Mouse (Mus musculus): ENCODE measurements around the gene Dbp. TPM values are rescaled to one million over a fixed set of nuclear protein-coding genes. Genes with fewer than 3 reads are reported as not detected.
"Not testable (repeated sequence)": the region's sequence is repeated elsewhere in the genome, so short reads cannot be mapped to it uniquely, and the experiment has no call there.

Gene Dbp
- polyA plus RNA-seq (2015; fragmentation: Nextera tagmentation; extraction: Ambion mirVana), result 3.6 and 5.2 TPM in 2 replicates

DNA sequence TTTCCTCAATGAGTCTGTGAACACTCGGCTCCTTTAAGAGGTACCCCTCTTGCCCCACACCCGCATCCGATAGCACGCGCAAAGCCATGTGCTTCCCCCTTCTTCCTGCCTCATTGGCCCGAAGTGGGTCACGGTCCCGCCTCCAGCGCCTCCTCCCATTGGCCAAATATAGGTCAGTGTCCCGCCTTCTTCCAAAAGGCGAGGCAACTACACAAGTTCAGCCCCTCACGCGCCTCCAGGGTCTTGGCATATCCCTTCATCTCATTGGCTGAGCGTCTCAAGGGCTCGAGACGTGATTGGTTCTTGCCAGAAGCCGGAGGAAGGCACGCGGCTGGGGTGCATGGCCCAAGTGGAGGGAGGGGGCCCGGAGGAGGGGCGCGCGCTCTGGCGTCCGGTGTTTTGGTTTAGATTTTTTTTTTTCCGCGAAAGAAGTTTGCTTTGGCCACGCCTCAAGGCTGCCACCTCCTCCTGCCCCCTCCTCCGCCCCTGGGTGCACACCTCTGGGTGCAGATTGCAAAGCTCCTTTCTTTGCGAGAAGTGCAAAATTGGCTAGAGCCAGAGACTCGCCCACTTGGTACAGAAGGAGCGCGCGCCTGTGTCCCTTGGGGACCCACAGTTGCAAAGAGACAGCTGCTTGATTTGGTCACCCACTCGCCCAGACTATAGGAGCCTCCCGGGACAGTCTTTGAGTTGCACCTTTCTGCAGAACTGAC is at the start of gene Dbp:
Dbp (plus strand) TSS at position 359 of the 713 bp plus-strand sequence.
- ATAC-seq (peak; percentile 72), DNase-seq (peak; percentile 94)
- H3K4me1 ChIP-seq (ENCODE audit: insufficient read depth), result peaks cover 59% of the 10 kb centered on the region
- H3K4me3 ChIP-seq (ENCODE audit: low read depth, low read length), result peak within 1 kb of the TSS; percentile 66
- peaks cover 14% of the 10 kb centered on the region for H3K27me3 ChIP-seq (ENCODE audit: insufficient read depth, low read length)
- H3K9me3 ChIP-seq (ENCODE audit: low read length), result no peaks in the 10 kb centered on the region
- WGBS (ENCODE audit: insufficient replicate concordance), result under 1% methylated on average over 36 of the region's 36 CpGs
- TF ChIP-seq EP300 (IDR thresholded peaks at IDR 0.05; ENCODE audit: low read depth), result no peak
- no peak for TF ChIP-seq CTCF (IDR thresholded peaks at IDR 0.05; ENCODE audit: low read depth)
- H3K36me3 ChIP-seq (replicated peaks; ENCODE audit: insufficient read depth, low read length), result 0 out of 2 replicates have a peak, but pooled peaks cover 2% of the 10 kb centered on the region
- H3K27ac ChIP-seq (ENCODE audit: low read depth), result peak within 1 kb of the TSS; percentile 77
- peak within 1 kb of the TSS; percentile 50 for H3K9ac ChIP-seq (replicated peaks)
- H3K4me2 ChIP-seq (ENCODE audit: low read depth, low read length), result peak within 1 kb of the TSS; percentile 99

DNA sequence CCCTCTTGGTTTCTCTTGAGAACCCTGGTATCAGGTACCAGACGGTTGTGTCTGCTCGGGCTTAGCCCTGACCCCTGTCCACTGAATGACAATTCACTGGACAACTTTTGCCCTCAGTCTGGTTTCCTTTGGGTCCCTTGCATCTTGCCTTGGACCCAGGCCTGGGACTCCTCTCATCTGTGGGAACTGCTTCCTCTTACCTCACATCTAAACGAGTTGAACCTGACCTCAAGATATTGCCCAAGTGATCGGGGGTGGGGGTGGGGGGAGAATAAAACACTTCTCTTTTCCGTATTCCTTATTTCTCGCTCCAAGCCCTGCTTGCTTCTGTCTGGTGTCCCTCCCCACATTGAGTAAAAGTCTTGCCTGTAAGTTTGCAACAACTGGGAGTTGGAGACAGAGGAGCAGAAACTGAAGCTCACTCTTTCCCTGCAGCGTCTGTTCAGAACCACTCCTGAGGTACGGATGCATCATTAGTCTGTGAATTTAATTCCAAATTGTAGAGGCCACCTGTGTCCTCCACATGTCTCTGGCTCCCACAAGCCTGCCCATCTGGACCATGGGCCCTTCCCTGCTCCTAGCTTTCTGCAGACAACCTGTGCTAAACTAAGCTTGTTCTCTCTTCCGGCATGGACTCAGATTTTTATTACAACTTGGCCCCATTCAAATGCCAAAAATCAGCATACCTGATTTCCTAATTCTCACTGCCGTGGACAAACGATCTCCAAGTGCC is 44.0 kb upstream of the Dbp start:
- Histone ChIP-seq H3K27ac (ENCODE audit: low read depth) (peak overlapping the region; percentile 51; the same call in 1 of the 2 replicates), H3K4me3 (ENCODE audit: low read depth, low read length) (no peak overlapping the region), H3K4me1 (ENCODE audit: insufficient read depth) (0 out of 2 replicates have a peak, but pooled peaks cover 3% of the 10 kb centered on the region), H3K9me3 (ENCODE audit: low read length) (no peaks in the 10 kb centered on the region), H3K4me2 (ENCODE audit: low read depth, low read length) (no peak overlapping the region), H3K36me3 (replicated peaks; ENCODE audit: insufficient read depth, low read length) (no peaks in the 10 kb centered on the region), H3K9ac (replicated peaks) (no peak overlapping the region), H3K27me3 (ENCODE audit: insufficient read depth, low read length) (no peaks in the 10 kb centered on the region)
- DNase-seq, result peak; percentile 41
- no peak for ATAC-seq
- TF ChIP-seq EP300 (IDR thresholded peaks at IDR 0.05; ENCODE audit: low read depth) (no peak), CTCF (IDR thresholded peaks at IDR 0.05; ENCODE audit: low read depth) (no peak)
- WGBS (ENCODE audit: insufficient replicate concordance), result 56% methylated on average over 11 of the region's 11 CpGs

DNA sequence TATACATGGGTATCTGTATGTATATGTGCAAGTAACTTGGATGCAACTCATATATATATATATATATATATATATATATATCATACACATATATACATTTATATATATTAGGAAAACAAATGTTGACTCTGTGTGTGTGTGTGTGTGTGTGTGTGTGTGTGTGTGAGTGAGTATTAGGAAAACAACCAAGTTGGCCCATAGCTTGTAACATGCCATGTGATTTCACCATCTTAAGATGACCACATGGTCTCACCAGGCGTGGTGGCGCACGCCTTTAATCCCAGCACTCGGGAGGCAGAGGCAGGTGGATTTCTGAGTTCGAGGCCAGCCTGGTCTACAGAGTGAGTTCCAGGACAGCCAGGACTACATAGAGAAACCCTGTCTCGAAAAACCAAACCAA is 43.2 kb upstream of the Dbp start:
- not testable (repeated sequence) for H3K9me3 ChIP-seq (ENCODE audit: low read length); H3K9ac ChIP-seq (replicated peaks); DNase-seq; H3K27ac ChIP-seq (ENCODE audit: low read depth); H3K4me1 ChIP-seq (ENCODE audit: insufficient read depth); H3K4me3 ChIP-seq (ENCODE audit: low read depth, low read length); H3K36me3 ChIP-seq (replicated peaks; ENCODE audit: insufficient read depth, low read length); H3K27me3 ChIP-seq (ENCODE audit: insufficient read depth, low read length); ATAC-seq; H3K4me2 ChIP-seq (ENCODE audit: low read depth, low read length)
- 80% methylated on average over 6 of the region's 6 CpGs for WGBS (ENCODE audit: insufficient replicate concordance)

DNA sequence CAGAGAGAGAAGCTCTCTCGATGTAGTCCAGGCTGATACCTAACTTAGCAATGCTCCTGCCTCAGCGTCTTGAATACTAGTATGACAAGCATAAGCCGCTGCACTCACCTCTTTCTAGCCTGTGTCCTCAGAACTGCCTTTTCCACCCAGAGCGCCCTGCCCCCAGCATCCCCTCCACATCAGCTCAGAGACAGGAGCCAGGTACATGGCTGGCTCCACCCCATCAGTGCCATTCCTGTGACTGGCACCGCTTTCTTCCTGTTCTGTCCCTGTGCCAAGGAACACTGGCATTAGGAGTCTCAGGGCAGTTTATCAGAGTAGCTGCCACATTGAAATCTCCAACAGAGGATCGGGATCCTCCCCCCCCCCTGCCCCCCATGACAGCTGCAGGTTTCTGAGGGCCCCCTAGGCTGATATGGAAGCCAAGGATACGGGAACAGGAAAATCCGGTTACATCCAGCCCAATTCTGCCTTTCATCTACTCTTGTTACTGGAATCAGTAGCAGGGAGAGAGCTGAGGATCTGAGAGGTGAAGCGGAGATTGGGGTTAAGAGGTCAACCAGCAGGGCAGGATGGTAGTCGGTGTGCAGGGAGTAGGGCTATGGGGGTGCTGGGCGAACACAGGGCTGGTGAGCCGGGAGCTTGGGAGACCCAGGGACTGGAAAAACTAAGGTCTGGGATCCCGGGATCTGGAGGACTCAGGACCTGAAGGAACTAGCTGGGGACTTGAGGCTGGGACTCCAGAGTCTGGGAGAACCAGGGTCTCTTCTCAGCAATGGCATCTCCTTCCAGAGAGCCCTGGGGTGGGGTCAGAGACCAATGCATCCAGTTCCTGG is 39.4 kb upstream of the Dbp start:
- no peak overlapping the region for H3K4me2 ChIP-seq (ENCODE audit: low read depth, low read length)
- DNase-seq (no peak), ATAC-seq (no peak)
- no peak overlapping the region for H3K9ac ChIP-seq (replicated peaks)
- H3K36me3 ChIP-seq (replicated peaks; ENCODE audit: insufficient read depth, low read length), result no peaks in the 10 kb centered on the region
- TF ChIP-seq EP300 (IDR thresholded peaks at IDR 0.05; ENCODE audit: low read depth), result no peak
- TF ChIP-seq CTCF (IDR thresholded peaks at IDR 0.05; ENCODE audit: low read depth), result no peak
- WGBS (ENCODE audit: insufficient replicate concordance), result 46% methylated on average over 13 of the region's 13 CpGs
- no peak overlapping the region for H3K4me3 ChIP-seq (ENCODE audit: low read depth, low read length)
- H3K9me3 ChIP-seq (ENCODE audit: low read length), result no peaks in the 10 kb centered on the region
- H3K4me1 ChIP-seq (ENCODE audit: insufficient read depth), result 0 out of 2 replicates have a peak, but pooled peaks cover 3% of the 10 kb centered on the region
- no peaks in the 10 kb centered on the region for H3K27me3 ChIP-seq (ENCODE audit: insufficient read depth, low read length)
- no peak overlapping the region for H3K27ac ChIP-seq (ENCODE audit: low read depth)

DNA sequence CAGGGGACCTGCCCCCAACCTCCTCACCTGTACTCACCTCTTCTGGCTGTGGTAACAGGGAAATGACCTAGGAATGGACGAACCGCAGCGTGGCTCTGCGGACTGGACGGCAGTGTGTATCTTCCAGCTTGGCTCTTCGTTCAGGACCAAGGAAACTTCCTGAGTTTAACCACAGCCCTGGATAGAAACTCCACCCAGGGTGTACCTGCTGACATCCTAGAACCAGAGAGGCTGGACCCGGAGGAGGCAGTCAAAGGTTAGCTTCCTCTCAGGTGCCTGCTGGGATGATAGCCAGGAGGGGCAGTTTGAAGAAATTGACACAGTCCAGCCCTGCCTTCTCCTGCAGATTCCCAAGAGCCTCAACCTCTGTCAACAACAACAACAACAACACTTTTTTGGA is 38.7 kb upstream of the Dbp start, which contains the start of gene Fut2:
Fut2 (minus strand) TSS at position 234 of the 400 bp plus-strand sequence.
- no peak for TF ChIP-seq EP300 (IDR thresholded peaks at IDR 0.05; ENCODE audit: low read depth)
- no peak for TF ChIP-seq CTCF (IDR thresholded peaks at IDR 0.05; ENCODE audit: low read depth)
- ATAC-seq, result no peak
- 0 out of 2 replicates have a peak, but pooled peaks cover 3% of the 10 kb centered on the region for H3K4me1 ChIP-seq (ENCODE audit: insufficient read depth)
- no peak within 1 kb of the TSS for H3K4me3 ChIP-seq (ENCODE audit: low read depth, low read length)
- H3K27me3 ChIP-seq (ENCODE audit: insufficient read depth, low read length), result no peaks in the 10 kb centered on the region
- H3K9ac ChIP-seq (replicated peaks), result no peak within 1 kb of the TSS
- WGBS (ENCODE audit: insufficient replicate concordance), result 78% methylated on average over 7 of the region's 7 CpGs
- no peak within 1 kb of the TSS for H3K4me2 ChIP-seq (ENCODE audit: low read depth, low read length)
- no peak within 1 kb of the TSS for H3K27ac ChIP-seq (ENCODE audit: low read depth)
- no peak for DNase-seq
- no peaks in the 10 kb centered on the region for H3K36me3 ChIP-seq (replicated peaks; ENCODE audit: insufficient read depth, low read length)
- H3K9me3 ChIP-seq (ENCODE audit: low read length), result no peaks in the 10 kb centered on the region

All from liver, postnatal 0 days (tissue).